Mouse (Mus musculus) spleen, adult 2 months (tissue): Measurements from ENCODE around the gene Ctnnb1. TPM values are rescaled to one million over a fixed set of nuclear protein-coding genes. Genes with fewer than 3 reads are reported as not detected.

ENCODE experiments used
- DNase-seq, 2 experiments: peaks; one replicate each; pipeline versions ENCODE4 v3.0.0 to v3.0.0-alpha.2; 2012 to 2021; ENCODE audit warnings: low spot score in 2 of 2, low read depth in 1 of 2
- H3K27ac ChIP-seq: fragments of 200-500 bp; 2 replicates; pipeline ENCODE4 v1.5.1; 2012; ENCODE audit warnings: low read length, inconsistent platforms; ENCODE audit not compliant: insufficient read depth
- H3K27me3 ChIP-seq: fragments of 200-500 bp; 2 replicates; pipeline ENCODE4 v1.6.1; 2012; ENCODE audit warnings: mild to moderate bottlenecking, moderate library complexity, low read length, inconsistent platforms; ENCODE audit not compliant: control insufficient read depth, insufficient read depth
- H3K36me3 ChIP-seq: fragments of 200-500 bp; 2 replicates; pipeline ENCODE4 v1.6.1; 2012; ENCODE audit warnings: mild to moderate bottlenecking, low read length, inconsistent platforms; ENCODE audit not compliant: control insufficient read depth, insufficient read depth
- H3K4me1 ChIP-seq: fragments of 200-500 bp; 2 replicates; pipeline ENCODE4 v1.6.1; 2011; ENCODE audit warnings: inconsistent platforms; ENCODE audit not compliant: control insufficient read depth, insufficient read depth, insufficient read length
- H3K4me3 ChIP-seq: fragments of 200-500 bp; 2 replicates; pipeline ENCODE4 v1.5.1; 2011; ENCODE audit warnings: mild to moderate bottlenecking, inconsistent platforms; ENCODE audit not compliant: insufficient read depth, insufficient read length; ENCODE audit errors: extremely low read depth
- CTCF ChIP-seq: fragments of 200-500 bp; IDR thresholded peaks from 2 replicates; pipeline ENCODE4 v1.5.1; 2011; ENCODE audit warnings: mild to moderate bottlenecking, inconsistent platforms; ENCODE audit not compliant: insufficient read depth, insufficient read length, insufficient replicate concordance; ENCODE audit errors: extremely low read depth
- POLR2A ChIP-seq: fragments of 200-500 bp; IDR thresholded peaks from 2 replicates; pipeline ENCODE4 v1.6.1; 2011; ENCODE audit warnings: low read depth, low read length, inconsistent platforms
- WGBS: fragments of 180-500 bp; shearing (Covaris S2); methylation state at CpG from one replicate; pipeline ENCODE4 v1.1.7; 2018; 5-methylcytosine and 5-hydroxymethylcytosine counted together
- polyA plus RNA-seq: library from polyadenylated mRNA; depleted of rRNA; stranded (reverse); fragments of >200 nt; gene quantifications from 2 replicates; pipeline ENCODE4 v1.2.3, GENCODE M21; 2012

Ctnnb1 gene
- polyA plus RNA-seq, 1 experiment: 62.5 TPM

- Histone ChIP-seq H3K27me3 (no peaks in the 10 kb centered on the region), H3K36me3 (no peaks in the 10 kb centered on the region), H3K4me1 (no peaks in the 10 kb centered on the region; the same call in 1 of the 2 replicates), H3K4me3 (no peak overlapping the region), H3K27ac (no peak overlapping the region)
- WGBS: 85% methylated on average over 7 of the region's 7 CpGs
- TF ChIP-seq CTCF: no peak
- TF ChIP-seq POLR2A: no peak
- no peak for DNase-seq
Observed at GRCm38 (mm10) chr9:121005961-121006360, 76.9 kb downstream of the Ctnnb1 start.
